Comparison of ENCODE assay signal across 11 mouse cellular contexts in the genomic region with DNA sequence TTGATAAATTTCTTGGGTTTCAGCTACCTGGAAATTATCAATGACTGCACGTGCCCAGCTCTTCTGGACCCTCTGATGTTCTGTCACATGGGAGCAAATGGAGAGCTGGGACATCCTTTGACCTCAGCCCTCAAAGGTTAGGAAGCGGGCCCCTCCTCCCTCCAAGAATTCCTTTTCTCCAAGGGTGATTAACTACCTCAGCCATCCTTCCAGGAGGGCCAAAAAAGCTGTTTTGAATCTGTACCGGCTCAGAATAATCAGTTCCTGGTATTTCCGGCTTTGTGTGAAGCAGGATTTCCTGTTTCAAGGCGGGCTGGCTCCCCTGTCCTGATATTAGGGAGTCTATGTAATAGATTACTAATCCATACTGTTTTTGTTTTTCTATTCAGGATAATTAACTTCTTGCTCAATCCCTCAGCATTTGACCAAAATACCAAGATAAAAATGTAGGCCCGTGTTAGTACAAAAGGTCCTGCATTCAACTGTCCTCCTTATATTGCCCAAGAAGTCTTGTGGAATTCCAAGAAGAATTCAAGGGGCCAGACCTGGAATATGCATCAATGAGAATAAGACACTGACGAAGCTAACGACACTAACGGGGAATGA. TPM values are rescaled to one million over a fixed set of nuclear protein-coding genes. Genes with fewer than 3 reads are reported as not detected.
A peak's percentile ranks its signal among the peaks of the same experiment; 100 is the strongest.
DNase-seq lines count a peak whose midpoint lies in the region; ATAC-seq lines count a peak whose summit lies in the region.
"Had no signal": no experiment of that assay in that cellular context is flagged by ENCODE, and none has a peak within 500 bp of the region (broad histone marks: within the 10 kb centered on the region; RNA-seq: fewer than 3 reads in every experiment).

No protein-coding gene starts in this region.

- H3K9ac ChIP-seq in hindbrain, embryonic 11.5 days (ENCODE audit: low read depth, low read length): no peak overlapping the region
- H3K9ac ChIP-seq in hindbrain, embryonic 16.5 days (ENCODE audit: low read depth, low read length): no peak overlapping the region
- H3K9ac ChIP-seq in embryonic facial prominence, embryonic 13.5 days: no peak overlapping the region

- H3K4me3 ChIP-seq in hindbrain, embryonic 11.5 days (ENCODE audit: low read depth, low read length): no peak overlapping the region
- H3K4me3 ChIP-seq in hindbrain, embryonic 16.5 days (ENCODE audit: low read length): no peak overlapping the region
- H3K4me3 ChIP-seq in embryonic facial prominence, embryonic 13.5 days: no peak overlapping the region

- ATAC-seq in hindbrain, embryonic 11.5 days (ENCODE audit: low FRiP score): no peak
- no peak for ATAC-seq in hindbrain, embryonic 16.5 days
- ATAC-seq in embryonic facial prominence, embryonic 13.5 days (ENCODE audit: insufficient number of reproducible peaks, insufficient read depth, low FRiP score, low TSS enrichment, low read depth): no peak
- no peak for ATAC-seq in granulocyte monocyte progenitor cell, adult 5-6 weeks (replicated peaks; ENCODE audit: poor library complexity, severe bottlenecking)
- ATAC-seq: intestine, postnatal 0 days had no signal

- no peak overlapping the region for H3K4me2 ChIP-seq in hindbrain, embryonic 11.5 days (replicated peaks; ENCODE audit: low read depth, low read length)
- no peak overlapping the region for H3K4me2 ChIP-seq in hindbrain, embryonic 16.5 days (ENCODE audit: low read length)
- no peak overlapping the region for H3K4me2 ChIP-seq in embryonic facial prominence, embryonic 13.5 days

- peak; percentile 36 for DNase-seq in hindbrain, embryonic 11.5 days (ENCODE audit: low spot score)
- DNase-seq in ZHBTc4 (ENCODE audit: low read depth, low spot score): peak; percentile 80
- peak; percentile 43 to 59 for DNase-seq in kidney, postnatal 36 days
- no peak for DNase-seq in left cerebral cortex, postnatal 14 days (ENCODE audit: low spot score in 2 of 2)
- DNase-seq in adrenal gland, adult 18-20 months (ENCODE audit: low spot score in 2 of 2): no peak
- DNase-seq: gastrocnemius, postnatal 25 days; midbrain, embryonic 14.5 days had no signal

- 13% methylated on average over 9 of the region's 9 CpGs for WGBS in hindbrain, embryonic 11.5 days
- WGBS in hindbrain, embryonic 16.5 days: 41% methylated on average over 9 of the region's 9 CpGs
- 17% methylated on average over 9 of the region's 9 CpGs for WGBS in embryonic facial prominence, embryonic 13.5 days

- intact Hi-C loops in left cerebral cortex, postnatal 14 days (cut with DNase I): no loop called here

- H3K36me3 ChIP-seq in hindbrain, embryonic 11.5 days (ENCODE audit: control insufficient read depth, insufficient read depth, low read length): no peaks in the 10 kb centered on the region
- H3K36me3 ChIP-seq in hindbrain, embryonic 16.5 days (ENCODE audit: control insufficient read depth, insufficient read depth, low read length): no peaks in the 10 kb centered on the region
- no peaks in the 10 kb centered on the region for H3K36me3 ChIP-seq in embryonic facial prominence, embryonic 13.5 days

- peaks cover 10% of the 10 kb centered on the region for H3K4me1 ChIP-seq in hindbrain, embryonic 11.5 days (replicated peaks; ENCODE audit: control insufficient read depth, insufficient read depth, low read length)
- H3K4me1 ChIP-seq in hindbrain, embryonic 16.5 days (ENCODE audit: control insufficient read depth, insufficient read depth, low read depth, low read length): peaks cover 18% of the 10 kb centered on the region
- peaks cover 54% of the 10 kb centered on the region for H3K4me1 ChIP-seq in embryonic facial prominence, embryonic 13.5 days

- H3K27ac ChIP-seq in hindbrain, embryonic 11.5 days (ENCODE audit: low read depth, low read length): no peak overlapping the region; the same call in 1 of the 2 replicates
- H3K27ac ChIP-seq in hindbrain, embryonic 16.5 days (ENCODE audit: low read depth, low read length): no peak overlapping the region
- peak overlapping the region; percentile 91 for H3K27ac ChIP-seq in embryonic facial prominence, embryonic 13.5 days

- H3K9me3 ChIP-seq in hindbrain, embryonic 11.5 days (ENCODE audit: control insufficient read depth, low read length): no peaks in the 10 kb centered on the region
- H3K9me3 ChIP-seq in hindbrain, embryonic 16.5 days (ENCODE audit: control insufficient read depth, low read length): no peaks in the 10 kb centered on the region
- H3K9me3 ChIP-seq in embryonic facial prominence, embryonic 13.5 days: no peaks in the 10 kb centered on the region

- H3K27me3 ChIP-seq in hindbrain, embryonic 11.5 days (ENCODE audit: control insufficient read depth, insufficient read depth, low read length): peaks cover 2% of the 10 kb centered on the region; the same call in 1 of the 2 replicates
- H3K27me3 ChIP-seq in hindbrain, embryonic 16.5 days (replicated peaks; ENCODE audit: control insufficient read depth, insufficient read depth, low read length): no peaks in the 10 kb centered on the region
- H3K27me3 ChIP-seq in embryonic facial prominence, embryonic 13.5 days: no peaks in the 10 kb centered on the region

RNA-seq across cellular contexts. Expression of a gene that starts 25.0 kb away (rescaled TPM):
- 16.8 and 18.1 TPM in 2 replicates for polyA plus RNA-seq in hindbrain, embryonic 11.5 days (2014; fragmentation: Nextera tagmentation; extraction: Ambion mirVana)
- polyA plus RNA-seq in hindbrain, embryonic 16.5 days (2015; fragmentation: Nextera tagmentation; extraction: Ambion mirVana): 7.2 and 8.2 TPM in 2 replicates
- 16.1 and 17.4 TPM in 2 replicates for polyA plus RNA-seq in embryonic facial prominence, embryonic 13.5 days (2015; fragmentation: Nextera tagmentation; extraction: Ambion mirVana)
- 33.0 and 59.6 TPM in 2 replicates for total RNA-seq in granulocyte monocyte progenitor cell, adult 5-6 weeks (2014; fragmentation: Nextera tagmentation)
- 89.9 and 94.0 TPM in 2 replicates for total RNA-seq in granulocyte monocyte progenitor cell, adult 5-6 weeks (2017)
- 1 to 10 TPM; 3.4 to 4.2 TPM for total RNA-seq in left cerebral cortex, postnatal 14 days (2021)
- 100 to 1,000 TPM; 132 to 171 TPM for total RNA-seq in adrenal gland, adult 18-20 months (2021)

Comparison
In these comparisons a context has a peak if more than half of its experiments do, and no peak if none do; other contexts are left out.
1. DNase-seq: peak in hindbrain, embryonic 11.5 days (single experiment), ZHBTc4 (single experiment) and kidney, postnatal 36 days (2 of 2); none in left cerebral cortex, postnatal 14 days (0 of 2) and adrenal gland, adult 18-20 months (0 of 2).
2. RNA of a gene that starts 25.0 kb away (total RNA-seq): 132 to 171 TPM in adrenal gland, adult 18-20 months and 33.0 to 94.0 TPM in granulocyte monocyte progenitor cell, adult 5-6 weeks; 3.4 to 4.2 TPM in left cerebral cortex, postnatal 14 days; every median in the first group is over 4 times any median in the second.